Mouse (Mus musculus): ENCODE data around the gene Slc16a11.
A peak's percentile ranks its signal among the peaks of the same experiment; 100 is the strongest.

The Slc16a11 gene

GRCm38 (mm10) chr11:70200036-70200608 is 12.4 kb upstream of the Slc16a11 start:
- DNase-seq (ENCODE audit: low read depth in 2 of 2, low spot score in 2 of 2), result no peak

DNA sequence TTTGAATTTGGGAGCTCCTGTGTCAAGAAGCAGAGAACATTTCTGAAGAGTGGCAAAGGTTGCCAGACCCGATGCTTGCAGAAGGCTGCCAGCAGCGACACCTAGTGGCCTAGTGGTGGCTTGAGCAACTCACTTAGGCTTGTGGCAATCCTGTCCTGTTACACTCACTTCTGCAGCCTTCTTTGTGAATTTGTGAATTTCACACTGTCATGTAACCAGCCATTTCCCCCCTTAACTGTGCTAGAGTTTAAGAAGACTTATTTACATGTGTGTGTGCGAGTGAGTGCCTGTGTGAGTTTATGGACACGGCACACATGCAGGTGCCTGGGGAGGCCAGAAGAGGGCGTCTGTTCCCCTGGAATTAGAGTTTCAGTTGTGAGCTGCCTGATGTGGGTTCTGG is 10.9 kb upstream of the Slc16a11 start:
- peak; percentile 65 to 78 for DNase-seq (ENCODE audit: low read depth in 2 of 2, low spot score in 2 of 2)

- DNase-seq (ENCODE audit: low read depth in 2 of 2, low spot score in 2 of 2), result no peak
Measured at GRCm38 (mm10) chr11:70206801-70207200, 5.8 kb upstream of the Slc16a11 start.

DNA sequence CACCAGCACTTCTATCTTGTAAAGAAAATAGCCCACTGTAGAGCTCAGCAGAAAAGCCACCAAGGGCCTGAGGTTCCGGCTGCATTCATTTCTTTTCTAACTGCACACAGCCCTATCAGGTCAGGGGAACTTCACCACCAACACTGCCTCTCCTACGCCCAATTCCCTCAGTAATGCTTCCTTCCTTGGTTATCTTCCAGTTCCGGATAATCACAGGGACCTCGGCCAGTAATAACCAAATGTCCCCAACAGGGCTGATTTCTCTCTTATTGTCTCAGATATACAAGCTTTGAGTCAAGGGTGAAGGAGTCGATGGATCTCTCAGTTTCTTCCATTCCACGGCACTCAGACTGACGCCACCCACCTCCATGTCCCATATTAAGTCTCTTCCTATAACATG is 5.3 kb upstream of the Slc16a11 start:
- DNase-seq (ENCODE audit: low read depth in 2 of 2, low spot score in 2 of 2), result no peak

GRCm38 (mm10) chr11:70208778-70209388 is 3.7 kb upstream of the Slc16a11 start:
- DNase-seq (ENCODE audit: low read depth in 2 of 2, low spot score in 2 of 2), result no peak

DNA sequence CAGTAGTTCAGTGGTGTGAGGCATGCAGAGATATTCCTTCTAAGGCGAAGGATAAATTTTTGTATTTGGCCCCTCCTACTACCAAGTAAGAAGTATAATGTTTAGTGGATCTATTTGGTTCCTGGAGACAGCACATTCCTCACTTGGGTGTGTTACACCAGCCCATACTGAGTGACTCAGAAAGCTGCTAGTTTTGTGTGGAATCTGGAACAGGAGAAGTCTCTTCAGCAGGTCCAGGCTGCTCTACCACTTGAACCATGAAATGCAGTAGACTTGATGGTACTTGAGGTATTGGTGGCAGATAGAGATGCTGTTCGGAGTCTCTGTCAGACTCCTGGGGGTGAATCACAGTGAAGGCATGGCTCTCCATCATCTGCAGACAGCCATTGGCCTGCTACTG is 1.9 kb upstream of the Slc16a11 start:
- DNase-seq (ENCODE audit: low read depth in 2 of 2, low spot score in 2 of 2), result no peak

- no peak for DNase-seq (ENCODE audit: low read depth in 2 of 2, low spot score in 2 of 2)
Measured at GRCm38 (mm10) chr11:70211972-70212371, 580 bp upstream of the Slc16a11 start.

GRCm38 (mm10) chr11:70212896-70213295 is 344 bp downstream of the Slc16a11 start:
- DNase-seq (ENCODE audit: low read depth in 2 of 2, low spot score in 2 of 2), result peak in 1 of 2 experiments; percentile 57

- no peak for DNase-seq (ENCODE audit: low read depth in 2 of 2, low spot score in 2 of 2)
Measured at GRCm38 (mm10) chr11:70213736-70214135, 1.2 kb downstream of the Slc16a11 start.

DNA sequence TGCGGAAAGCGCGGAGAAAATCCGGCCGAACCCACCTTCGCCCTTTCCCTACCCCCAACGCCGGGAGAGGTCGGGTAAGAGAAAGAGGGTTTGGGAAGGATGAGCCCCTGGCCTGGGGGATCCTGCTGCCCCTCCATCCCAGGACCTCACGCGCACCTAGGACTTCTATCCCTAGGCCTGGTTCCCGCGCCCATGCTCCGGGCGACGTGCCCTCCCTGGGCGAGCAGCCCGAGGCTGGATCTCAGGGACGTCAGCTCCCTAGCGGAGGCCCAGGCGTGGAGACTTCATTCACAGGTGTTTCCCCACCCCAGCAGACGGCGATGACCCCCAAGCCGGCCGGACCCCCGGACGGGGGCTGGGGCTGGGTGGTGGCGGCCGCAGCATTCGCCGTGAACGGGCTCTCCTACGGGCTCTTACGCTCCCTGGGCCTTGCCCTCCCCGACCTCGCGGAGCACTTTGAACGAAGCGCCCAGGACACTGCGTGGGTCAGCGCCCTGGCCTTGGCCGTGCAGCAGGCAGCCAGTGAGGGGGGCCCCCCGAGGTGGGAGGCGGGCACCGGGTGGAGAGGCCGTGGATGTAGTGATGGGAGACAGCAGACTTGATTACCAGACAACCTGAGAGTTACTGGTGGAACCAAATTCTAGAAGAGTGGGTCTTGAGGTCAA is 1.8 kb downstream of the Slc16a11 start:
- no peak for DNase-seq (ENCODE audit: low read depth in 2 of 2, low spot score in 2 of 2)

DNA sequence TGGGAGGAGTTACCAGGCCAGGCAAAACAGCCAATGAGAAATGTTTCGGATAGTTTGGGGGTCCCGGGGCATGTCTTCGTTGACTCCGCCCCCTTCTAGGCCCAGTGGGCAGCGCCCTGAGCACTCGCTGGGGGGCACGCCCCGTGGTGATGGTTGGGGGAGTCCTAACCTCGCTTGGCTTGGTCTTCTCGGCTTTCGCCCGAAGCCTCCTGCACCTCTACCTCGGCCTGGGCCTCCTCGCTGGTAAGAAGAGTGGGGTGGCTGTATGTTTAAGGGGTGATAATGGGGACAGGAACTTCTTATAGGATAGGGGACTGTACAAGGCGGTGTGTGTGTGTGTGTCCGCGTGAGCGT is 2.3 kb downstream of the Slc16a11 start:
- no peak for DNase-seq (ENCODE audit: low read depth in 2 of 2, low spot score in 2 of 2)

GRCm38 (mm10) chr11:70215301-70215700 is 2.7 kb downstream of the Slc16a11 start:
- no peak for DNase-seq (ENCODE audit: low read depth in 2 of 2, low spot score in 2 of 2)

GRCm38 (mm10) chr11:70216103-70216502 is 3.6 kb downstream of the Slc16a11 start:
- no peak for DNase-seq (ENCODE audit: low read depth in 2 of 2, low spot score in 2 of 2)

DNA sequence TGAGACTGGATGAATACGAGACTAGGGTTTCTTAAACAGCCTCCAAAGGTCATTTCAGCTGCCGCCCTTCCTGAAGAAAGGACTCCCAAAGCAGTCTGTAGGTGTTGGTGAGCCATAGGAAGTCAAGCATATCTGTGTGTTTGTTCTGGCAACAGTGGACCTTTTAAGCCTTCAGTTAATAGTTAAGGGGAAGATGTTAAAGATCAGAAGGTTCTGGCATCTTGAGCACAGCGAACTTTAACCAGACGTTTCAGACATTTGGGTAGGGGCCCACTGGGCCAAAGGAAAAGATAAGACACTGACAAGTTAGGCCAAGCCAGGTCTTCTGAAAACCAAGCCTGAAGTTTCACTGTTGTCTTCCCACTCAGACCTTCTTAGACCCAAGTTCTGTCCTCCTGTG is 5.5 kb downstream of the Slc16a11 start:
- no peak for DNase-seq (ENCODE audit: low read depth in 2 of 2, low spot score in 2 of 2)

- DNase-seq (ENCODE audit: low read depth in 2 of 2, low spot score in 2 of 2), result no peak
Measured at GRCm38 (mm10) chr11:70218741-70219470, 6.4 kb downstream of the Slc16a11 start.

DNA sequence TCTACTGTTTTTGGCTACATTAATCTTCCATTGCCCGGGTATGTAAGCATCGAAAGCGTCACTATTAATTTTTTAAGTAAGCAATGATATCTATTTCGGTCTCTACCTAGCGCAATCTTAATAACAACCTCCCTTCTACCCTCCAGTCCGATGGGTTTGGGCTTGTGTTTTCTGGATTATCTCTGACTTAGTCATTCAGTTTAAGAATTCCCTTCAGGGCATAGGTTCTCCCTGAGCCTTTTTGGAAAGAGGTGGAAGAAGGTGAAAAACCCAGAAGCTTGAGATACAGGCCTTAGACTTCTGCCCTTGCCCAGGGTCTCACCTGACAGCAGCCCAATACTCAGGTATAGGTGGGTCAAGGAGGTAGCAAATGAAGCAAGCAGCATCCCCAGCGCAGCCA is 7.3 kb downstream of the Slc16a11 start:
- DNase-seq (ENCODE audit: low read depth in 2 of 2, low spot score in 2 of 2), result no peak

DNA sequence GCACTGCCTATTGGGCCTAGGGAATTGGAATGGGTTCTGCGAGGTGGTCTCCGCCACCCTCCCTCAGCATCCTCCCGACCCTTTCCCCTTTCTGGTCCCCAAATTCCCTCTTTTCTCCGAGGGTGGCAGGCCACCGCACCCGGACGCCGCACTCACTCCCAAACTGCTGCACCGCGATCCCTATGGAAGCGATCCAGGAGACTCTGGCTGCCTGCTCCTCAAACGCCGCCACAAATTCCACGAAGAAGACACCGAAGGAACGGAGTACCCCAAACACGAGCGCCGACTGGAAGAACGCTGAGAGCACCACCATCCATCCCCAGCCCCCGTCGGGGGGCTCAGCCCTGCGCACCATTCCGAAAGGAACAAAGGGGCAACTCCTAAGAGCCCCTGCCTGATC is 7.8 kb downstream of the Slc16a11 start:
- no peak for DNase-seq (ENCODE audit: low read depth in 2 of 2, low spot score in 2 of 2)

- peak; percentile 84 to 89 for DNase-seq (ENCODE audit: low read depth in 2 of 2, low spot score in 2 of 2)
Measured at GRCm38 (mm10) chr11:70220731-70221602, 8.4 kb downstream of the Slc16a11 start, which contains the start of gene Slc16a13. Gene Slc16a13, minus strand, starts transcription at chr11:70221064.

DNA sequence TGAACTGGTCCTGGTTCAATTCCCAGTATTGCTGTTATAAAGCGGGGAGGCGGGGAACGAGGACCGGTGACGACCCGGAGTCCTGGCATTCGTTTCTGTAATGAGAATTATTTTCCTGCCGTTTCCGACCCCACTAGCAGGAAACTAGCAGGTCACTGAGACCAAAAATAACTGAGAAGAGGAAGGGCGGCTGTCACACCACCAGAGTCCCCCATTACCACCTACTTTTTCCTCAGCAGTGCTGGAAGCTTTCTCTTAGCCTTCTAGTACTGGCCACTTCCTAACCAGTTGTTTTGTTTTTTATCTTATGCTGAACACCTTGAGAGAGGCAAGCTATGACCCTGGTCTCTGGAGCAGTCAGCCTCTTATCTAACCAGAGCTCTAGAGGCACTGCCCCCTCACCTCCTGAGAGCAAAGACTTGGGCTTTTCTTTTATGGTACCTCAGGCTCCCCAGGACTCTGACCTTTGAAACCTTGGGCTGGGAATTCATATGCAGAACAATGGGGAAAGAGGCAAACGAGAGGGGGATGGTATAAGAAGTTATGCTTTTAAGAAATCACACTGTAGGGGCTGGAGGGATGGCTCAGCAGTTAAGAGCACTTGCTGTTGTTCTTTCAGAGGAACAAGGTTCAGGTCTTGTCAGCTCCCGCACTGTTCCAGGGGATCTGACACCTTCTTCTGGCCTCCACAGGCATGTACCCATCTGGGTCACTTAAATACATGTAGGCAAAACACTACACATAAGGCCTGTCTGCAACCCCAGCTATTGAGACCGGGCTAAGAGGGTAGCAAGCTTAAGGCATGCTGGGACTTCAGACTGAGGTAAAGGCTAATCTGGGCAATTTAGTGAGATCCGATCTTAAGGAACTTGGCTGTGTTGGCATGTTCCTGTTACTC is 9.3 kb downstream of the Slc16a11 start:
- DNase-seq (ENCODE audit: low read depth in 2 of 2, low spot score in 2 of 2), result no peak

- DNase-seq (ENCODE audit: low read depth in 2 of 2, low spot score in 2 of 2), result no peak
Measured at GRCm38 (mm10) chr11:70223724-70224123, 11.2 kb downstream of the Slc16a11 start.
